Mouse (Mus musculus) megakaryocyte progenitor cell, adult 5-6 weeks (primary cell): ENCODE data around the gene Nptxr. TPM values are rescaled to one million over a fixed set of nuclear protein-coding genes. Genes with fewer than 3 reads are reported as not detected.
"Not testable (repeated sequence)": the region's sequence is repeated elsewhere in the genome, so short reads cannot be mapped to it uniquely, and the experiment has no call there.

ENCODE experiments used
- ATAC-seq: replicated peaks from 2 replicates; pipeline ENCODE4 v1.8.0; 2016; ENCODE audit warnings: mild to moderate bottlenecking, moderate TSS enrichment, inconsistent platforms; ENCODE audit not compliant: poor library complexity
- total RNA-seq, 2 experiments: library from RNA; stranded (forward) in 1 of 2; stranded (reverse) in 1 of 2; fragments of 157-497, 149-512 nt in 1 of 2; fragments of 200-1000 nt in 1 of 2; gene quantifications; 2 replicates each; pipeline versions ENCODE4 v1.2.3 to v1.2.4; 2015 to 2017

The Nptxr gene
- total RNA-seq, 2 experiments from 2014 or later = 0.15 to 0.17 TPM

- ATAC-seq = peak; percentile 40; the same call in 1 of the 2 replicates
Measured at GRCm38 (mm10) chr15:79823588-79824280, 19.2 kb upstream of the Nptxr start.

GRCm38 (mm10) chr15:79822265-79823199, 18.0 kb upstream of the Nptxr start:
- peak; percentile 81 for ATAC-seq

- ATAC-seq = no peak
Measured at GRCm38 (mm10) chr15:79818325-79818724, 13.8 kb upstream of the Nptxr start.

GRCm38 (mm10) chr15:79813666-79814258, 9.2 kb upstream of the Nptxr start:
- ATAC-seq = no peak

- not testable (repeated sequence) for ATAC-seq
Measured at GRCm38 (mm10) chr15:79812840-79813239, 8.3 kb upstream of the Nptxr start.

- ATAC-seq = no peak
Measured at GRCm38 (mm10) chr15:79810997-79811396, 6.4 kb upstream of the Nptxr start.

DNA sequence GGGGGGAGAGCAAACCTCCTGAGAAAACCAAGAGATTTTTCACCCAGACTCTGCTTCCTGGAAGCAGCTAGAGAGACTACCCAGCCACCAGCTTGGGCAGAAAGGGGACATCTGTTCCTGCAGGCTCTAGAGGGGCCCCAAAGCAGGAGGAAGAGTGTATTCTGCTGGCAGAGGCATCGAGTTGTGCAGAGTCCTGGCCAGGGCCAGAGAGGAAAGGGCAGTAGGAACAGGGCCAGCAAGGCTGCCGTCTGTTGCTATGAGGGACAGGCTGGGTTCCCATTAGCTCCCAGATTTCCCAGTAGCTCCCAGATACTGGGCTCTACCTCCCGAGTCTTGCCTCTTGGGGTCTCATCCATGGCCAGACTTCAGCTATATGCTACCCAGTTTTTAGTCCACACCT, 5.5 kb upstream of the Nptxr start:
- ATAC-seq = no peak

- ATAC-seq = no peak
Measured at GRCm38 (mm10) chr15:79808658-79809057, 4.1 kb upstream of the Nptxr start.

- peak; percentile 91 for ATAC-seq
Measured at GRCm38 (mm10) chr15:79808114-79808513, 3.5 kb upstream of the Nptxr start.

- no peak for ATAC-seq
Measured at GRCm38 (mm10) chr15:79807050-79807449, 2.5 kb upstream of the Nptxr start.

- ATAC-seq = no peak
Measured at GRCm38 (mm10) chr15:79805246-79805645, 680 bp upstream of the Nptxr start.

DNA sequence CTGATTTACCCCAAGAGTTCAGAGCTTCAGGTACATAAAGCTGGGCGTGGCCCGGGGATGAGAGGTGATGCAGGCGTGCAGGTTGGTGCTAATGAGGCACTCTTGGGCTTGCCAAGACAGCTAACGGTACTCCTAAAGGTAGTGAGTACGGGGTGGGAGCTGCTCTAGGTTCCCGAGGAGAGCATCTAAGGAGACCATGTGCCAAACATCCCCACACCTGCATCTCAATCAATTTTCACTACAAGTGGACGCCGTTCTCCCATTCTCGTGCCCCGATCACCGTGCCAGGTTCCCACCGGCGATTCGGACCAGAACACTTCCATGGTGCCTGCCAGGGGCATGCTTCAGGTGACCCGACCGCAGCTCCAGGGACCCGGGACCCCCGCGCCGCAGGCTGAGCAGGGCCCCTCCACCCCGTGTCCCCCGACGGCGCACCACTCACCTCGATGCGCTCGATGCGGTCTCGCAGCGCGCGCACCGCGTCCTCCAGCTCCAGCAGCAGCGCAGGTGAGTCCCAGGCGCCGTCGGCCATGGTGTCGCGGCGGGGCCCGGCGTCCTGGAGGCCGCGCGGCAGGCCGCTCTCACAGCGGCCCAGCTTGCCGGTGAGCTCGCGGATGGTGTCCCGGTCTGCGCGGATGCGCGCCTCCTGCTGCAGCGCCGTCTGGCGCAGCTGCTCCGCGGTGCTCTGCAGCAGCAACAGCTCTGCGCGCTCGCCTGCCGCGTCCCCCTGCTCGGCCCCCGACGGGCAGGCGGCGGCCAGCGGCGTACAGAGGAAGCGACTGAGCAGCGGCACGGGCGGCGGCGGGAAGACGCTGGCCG, 824 bp downstream of the Nptxr start:
- ATAC-seq = no peak

- no peak for ATAC-seq
Measured at GRCm38 (mm10) chr15:79802304-79802703, 2.3 kb downstream of the Nptxr start.

DNA sequence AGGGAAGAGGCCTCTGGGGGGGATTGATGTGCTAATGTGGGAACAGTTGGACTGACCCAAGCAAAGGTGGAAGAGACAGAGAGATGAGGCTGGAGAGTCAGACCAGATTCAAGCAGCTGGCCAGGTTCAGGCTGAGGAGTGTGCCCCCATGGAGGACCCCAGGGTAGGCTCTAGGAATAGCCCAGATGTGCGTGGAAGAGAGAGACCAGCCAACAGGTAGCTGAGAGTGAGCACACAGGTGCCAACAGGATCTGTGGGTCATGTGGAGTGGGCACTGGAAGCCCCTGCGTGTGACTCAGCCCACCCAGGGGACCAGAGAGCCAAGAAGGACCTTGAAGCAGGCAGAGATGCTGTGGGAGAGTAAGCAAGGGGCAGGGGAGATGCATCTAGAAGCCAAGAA, 2.9 kb downstream of the Nptxr start:
- ATAC-seq = no peak

- no peak for ATAC-seq
Measured at GRCm38 (mm10) chr15:79800701-79801100, 3.9 kb downstream of the Nptxr start.

- ATAC-seq = no peak
Measured at GRCm38 (mm10) chr15:79798591-79798990, 6.0 kb downstream of the Nptxr start.

DNA sequence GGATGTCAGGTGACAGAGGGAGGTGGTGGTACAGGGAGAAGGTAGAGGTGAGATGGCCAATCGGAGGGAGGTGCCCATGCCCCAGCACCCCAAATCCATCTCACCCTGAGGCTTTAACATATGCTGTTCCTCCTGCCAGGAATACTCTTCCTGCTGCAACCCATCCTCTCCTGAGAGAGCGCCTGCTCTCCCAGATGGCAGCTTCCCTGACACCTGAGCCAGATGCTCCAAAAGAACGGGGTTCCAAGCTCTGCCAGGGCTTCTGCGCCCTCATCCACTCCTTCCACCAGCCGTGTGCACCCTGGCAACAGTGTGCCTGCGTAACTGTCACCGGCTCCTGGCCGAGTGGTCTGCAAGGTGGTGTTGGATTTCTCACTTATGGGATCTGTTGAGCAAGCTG, 6.9 kb downstream of the Nptxr start:
- ATAC-seq = no peak

DNA sequence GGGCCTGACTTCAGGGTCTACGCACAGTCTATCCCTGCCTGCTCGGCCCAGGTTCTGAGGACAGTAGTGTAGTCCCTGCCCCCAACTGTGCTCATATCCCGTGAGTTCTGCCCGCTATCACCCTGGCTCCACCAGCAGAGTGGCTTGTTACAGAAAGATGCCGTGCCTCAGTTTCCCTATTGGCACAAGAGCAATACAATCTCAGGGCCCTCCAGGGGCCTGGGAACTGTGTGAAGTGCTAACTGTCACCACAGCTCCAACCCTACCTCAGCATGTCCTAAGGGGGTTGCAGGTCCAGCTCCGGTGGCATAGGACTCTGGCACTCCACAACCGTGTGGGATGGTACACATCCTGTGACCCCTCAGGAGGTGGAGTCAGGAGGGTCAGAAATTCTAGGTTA, 7.5 kb downstream of the Nptxr start:
- no peak for ATAC-seq

DNA sequence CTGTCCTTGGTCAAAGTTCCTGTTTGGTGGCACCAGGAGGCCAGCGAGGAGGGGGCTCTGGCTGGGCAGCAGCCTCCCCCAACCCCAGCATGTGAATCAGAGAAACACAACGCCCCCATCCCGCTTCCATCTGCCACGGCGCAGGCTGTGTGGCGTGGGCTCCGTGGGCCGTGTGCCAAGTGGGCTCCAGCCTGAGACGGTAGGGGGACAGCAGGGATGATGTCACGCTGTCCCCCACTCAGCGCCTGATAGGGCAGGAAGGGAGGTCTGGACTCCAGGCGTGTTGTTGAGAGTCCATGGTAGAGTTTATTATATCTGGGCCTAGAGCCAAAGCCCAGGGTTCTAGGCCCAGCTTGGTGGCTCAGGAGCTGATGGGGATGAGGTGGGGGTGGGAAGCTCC, 8.3 kb downstream of the Nptxr start:
- no peak for ATAC-seq

GRCm38 (mm10) chr15:79794173-79794572, 10.4 kb downstream of the Nptxr start:
- ATAC-seq = 0 out of 2 replicates have a peak, but pooled peaks have one; percentile 40

DNA sequence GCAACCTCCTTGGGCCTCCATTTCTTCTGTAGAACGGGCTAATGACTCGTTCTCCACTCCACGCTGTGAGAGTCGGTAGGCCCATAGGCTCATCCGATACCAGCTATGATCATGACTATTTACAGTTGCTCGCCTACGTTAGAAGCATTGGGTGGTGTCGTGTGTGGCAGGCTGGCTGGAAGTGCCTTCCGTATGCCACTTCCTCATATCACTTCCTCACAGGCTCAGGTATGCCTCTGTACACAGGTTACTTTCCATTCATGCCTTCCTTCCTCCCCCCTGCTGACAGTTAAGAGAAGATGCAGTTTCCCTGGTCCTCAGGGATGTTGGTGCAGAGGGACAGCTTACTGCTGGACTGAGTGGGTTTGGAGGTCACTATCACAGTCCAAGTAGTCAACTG, 11.5 kb downstream of the Nptxr start:
- ATAC-seq = no peak
